32 mouse cellular contexts compared by ENCODE assay signal in the genomic region with DNA sequence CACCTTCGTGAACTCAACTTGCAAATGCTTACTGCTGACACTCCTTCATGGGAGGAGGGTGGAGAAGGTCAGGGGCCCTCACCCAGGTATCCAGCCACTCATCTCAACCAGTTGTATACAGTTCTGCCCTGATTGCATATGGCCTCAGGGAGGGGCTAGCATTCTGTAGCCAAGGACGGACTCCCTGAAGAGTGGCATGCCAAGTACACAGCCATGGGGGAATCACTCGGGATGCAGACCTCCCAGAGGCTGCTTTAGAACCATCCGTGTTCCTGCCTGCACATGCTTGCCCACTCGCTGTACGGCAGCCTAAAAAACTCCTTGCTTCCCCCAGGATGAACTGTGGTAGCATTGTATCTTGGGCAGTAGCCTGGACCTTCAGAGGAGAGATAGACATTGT. TPM values are rescaled to one million over a fixed set of nuclear protein-coding genes. Genes with fewer than 3 reads are reported as not detected.
"Had no signal": no experiment of that assay in that cellular context is flagged by ENCODE, and none has a peak within 500 bp of the region (broad histone marks: within the 10 kb centered on the region; RNA-seq: fewer than 3 reads in every experiment).

No protein-coding gene starts in this region.

- H3K4me2 ChIP-seq: embryonic facial prominence, embryonic 12.5 days; embryonic facial prominence, embryonic 13.5 days; embryonic facial prominence, embryonic 15.5 days; forebrain, embryonic 12.5 days; forebrain, embryonic 13.5 days; forebrain, embryonic 15.5 days had no signal

- H3K27me3 ChIP-seq: embryonic facial prominence, embryonic 12.5 days; embryonic facial prominence, embryonic 13.5 days; embryonic facial prominence, embryonic 15.5 days; forebrain, embryonic 12.5 days; forebrain, embryonic 13.5 days; forebrain, embryonic 15.5 days had no signal

- H3K9ac ChIP-seq: embryonic facial prominence, embryonic 12.5 days; embryonic facial prominence, embryonic 13.5 days; embryonic facial prominence, embryonic 15.5 days; forebrain, embryonic 12.5 days; forebrain, embryonic 13.5 days; forebrain, embryonic 15.5 days; forebrain, postnatal 0 days had no signal

- H3K4me1 ChIP-seq: embryonic facial prominence, embryonic 10.5 days; embryonic facial prominence, embryonic 12.5 days; embryonic facial prominence, embryonic 13.5 days; embryonic facial prominence, embryonic 15.5 days; forebrain, embryonic 10.5 days; forebrain, embryonic 12.5 days; forebrain, embryonic 13.5 days; forebrain, embryonic 15.5 days had no signal

- ATAC-seq: forebrain, embryonic 13.5 days; forebrain, embryonic 14.5 days; forebrain, embryonic 15.5 days; forebrain, embryonic 16.5 days; forebrain, postnatal 0 days had no signal

- H3K4me3 ChIP-seq: embryonic facial prominence, embryonic 10.5 days; embryonic facial prominence, embryonic 12.5 days; embryonic facial prominence, embryonic 13.5 days; embryonic facial prominence, embryonic 15.5 days; erythroblast, embryonic 14.5 days; forebrain, embryonic 10.5 days; forebrain, embryonic 12.5 days; forebrain, embryonic 13.5 days; forebrain, embryonic 15.5 days; gastrocnemius, adult 2 months; heart, adult 2 months had no signal

- H3K27ac ChIP-seq: embryonic facial prominence, embryonic 10.5 days; embryonic facial prominence, embryonic 12.5 days; embryonic facial prominence, embryonic 13.5 days; embryonic facial prominence, embryonic 15.5 days; forebrain, embryonic 10.5 days; forebrain, embryonic 12.5 days; forebrain, embryonic 13.5 days; forebrain, embryonic 15.5 days; gastrocnemius, adult 2 months; heart, adult 2 months had no signal

- H3K9me3 ChIP-seq: embryonic facial prominence, embryonic 10.5 days; embryonic facial prominence, embryonic 12.5 days; embryonic facial prominence, embryonic 13.5 days; embryonic facial prominence, embryonic 15.5 days; forebrain, embryonic 10.5 days; forebrain, embryonic 12.5 days; forebrain, embryonic 13.5 days; forebrain, embryonic 15.5 days had no signal

- DNase-seq: cerebellum, adult 2 months; cerebellum, adult 8-10 months; cerebellum, adult 9-10 months; cerebellum, adult 9-11 months; cerebellum, postnatal 10 days; cerebellum, postnatal 14 days; cerebellum, postnatal 25 days; cerebellum, postnatal 36 days; embryo, embryonic 11 days; forebrain, postnatal 0 days; gastrocnemius, adult 2 months; gastrocnemius, postnatal 10 days; gastrocnemius, postnatal 14 days; gastrocnemius, postnatal 25 days; gastrocnemius, postnatal 36 days; heart, adult 18-20 months; heart, adult 2 months had no signal

- H3K36me3 ChIP-seq: embryonic facial prominence, embryonic 10.5 days; embryonic facial prominence, embryonic 12.5 days; embryonic facial prominence, embryonic 13.5 days; embryonic facial prominence, embryonic 15.5 days; forebrain, embryonic 10.5 days; forebrain, embryonic 12.5 days; forebrain, embryonic 15.5 days had no signal

RNA-seq across cellular contexts. Expression of gene Ehf, which starts 35.6 kb away (rescaled TPM):
- total RNA-seq: common myeloid progenitor, adult 5-6 weeks; gastrocnemius, adult 8-10 months; gastrocnemius, postnatal 10 days; gastrocnemius, postnatal 14 days; gastrocnemius, postnatal 25 days; granulocyte monocyte progenitor cell, adult 5-6 weeks; heart, adult 2 months had no signal
- polyA plus RNA-seq: embryonic facial prominence, embryonic 10.5 days; forebrain, embryonic 10.5 days; forebrain, embryonic 11.5 days had no signal
